Mouse (Mus musculus) lung, embryonic 14.5 days (tissue): ENCODE data around the gene Tatdn3. TPM values are rescaled to one million over a fixed set of nuclear protein-coding genes. Genes with fewer than 3 reads are reported as not detected.

ENCODE experiments used
- ATAC-seq: fragments of 200-750 bp; cut with Nextera tagmentation; 2 replicates; pipeline ENCODE4 v1.8.0; 2017; ENCODE audit warnings: mild to moderate bottlenecking, moderate TSS enrichment, moderate library complexity; ENCODE audit not compliant: insufficient read depth
- DNase-seq: peaks from one replicate; pipeline ENCODE4 v3.0.0-alpha.2; 2015
- H3K27ac ChIP-seq: fragments of 300-500 bp; sonication (generic); 2 replicates; pipeline ENCODE4 v1.5.1; 2014; ENCODE audit warnings: low read depth, mild to moderate bottlenecking, moderate library complexity
- H3K27me3 ChIP-seq: fragments of 300-500 bp; sonication (generic); 2 replicates; pipeline ENCODE4 v1.6.1; 2014; ENCODE audit warnings: low read length, control low read depth; ENCODE audit not compliant: insufficient read depth
- H3K36me3 ChIP-seq: fragments of 300-500 bp; sonication (generic); 2 replicates; pipeline ENCODE4 v1.6.1; 2014; ENCODE audit warnings: control low read depth; ENCODE audit not compliant: insufficient read depth
- H3K4me1 ChIP-seq: fragments of 300-500 bp; sonication (generic); 2 replicates; pipeline ENCODE4 v1.6.1; 2014; ENCODE audit warnings: antibody characterized with exemption, control low read depth; ENCODE audit not compliant: insufficient read depth
- H3K4me2 ChIP-seq: fragments of 300-500 bp; sonication (generic); 2 replicates; pipeline ENCODE4 v1.6.1; 2014; ENCODE audit warnings: mild to moderate bottlenecking
- H3K4me3 ChIP-seq: fragments of 300-500 bp; sonication (generic); 2 replicates; pipeline ENCODE4 v1.5.1; 2014; ENCODE audit warnings: low read depth, low read length
- H3K9ac ChIP-seq: fragments of 300-500 bp; sonication (generic); 2 replicates; pipeline ENCODE4 v1.6.1; 2014
- H3K9me3 ChIP-seq: fragments of 300-500 bp; sonication (generic); 2 replicates; pipeline ENCODE4 v1.6.1; 2016; ENCODE audit warnings: low read depth, low read length, control low read depth
- CTCF ChIP-seq: IDR thresholded peaks from 2 replicates; pipeline ENCODE4 v1.5.1; 2016; ENCODE audit warnings: antibody characterized with exemption, low read depth
- WGBS: fragments of 180-500 bp; shearing (Covaris S2); extraction: QIAGEN DNeasy Blood & Tissue Kit; methylation state at CpG from one replicate; pipeline ENCODE4 v1.1.7; 2014; 5-methylcytosine and 5-hydroxymethylcytosine counted together
- polyA plus RNA-seq: library from polyadenylated mRNA; unstranded; fragments of >200 nt; fragmentation: Nextera tagmentation; extraction: Ambion mirVana; gene quantifications from 2 replicates; pipeline ENCODE4 v1.2.1, GENCODE M21; 2014

The Tatdn3 gene
- polyA plus RNA-seq, 1 experiment from 2014 or later: 12.7 TPM

- WGBS: 46% methylated on average over 6 of the region's 6 CpGs
- no peak overlapping the region for H3K4me3 ChIP-seq
- H3K9me3 ChIP-seq: no peaks in the 10 kb centered on the region
- no peaks in the 10 kb centered on the region for H3K27me3 ChIP-seq
- peaks cover 16% of the 10 kb centered on the region; the same call in 1 of the 2 replicates for H3K36me3 ChIP-seq
- no peak for TF ChIP-seq CTCF
- no peak overlapping the region for H3K4me2 ChIP-seq
- no peak for ATAC-seq
- no peak overlapping the region for H3K9ac ChIP-seq
- H3K4me1 ChIP-seq: 0 out of 2 replicates have a peak, but pooled peaks cover 5% of the 10 kb centered on the region
- no peak for DNase-seq
- no peak overlapping the region for H3K27ac ChIP-seq
Measured at GRCm38 (mm10) chr1:191089355-191089754, 26.6 kb upstream of the Tatdn3 start.

- DNase-seq: no peak
- Histone ChIP-seq H3K9ac (no peak overlapping the region), H3K9me3 (no peaks in the 10 kb centered on the region), H3K4me3 (no peak overlapping the region), H3K4me1 (0 out of 2 replicates have a peak, but pooled peaks cover 5% of the 10 kb centered on the region), H3K27me3 (no peaks in the 10 kb centered on the region), H3K27ac (peak overlapping the region; percentile 42; the same call in 1 of the 2 replicates), H3K4me2 (no peak overlapping the region), H3K36me3 (peaks cover 28% of the 10 kb centered on the region)
- 71% methylated on average over 5 of the region's 5 CpGs for WGBS
- ATAC-seq: no peak
- no peak for TF ChIP-seq CTCF
Measured at GRCm38 (mm10) chr1:191087955-191088354, 25.2 kb upstream of the Tatdn3 start.

GRCm38 (mm10) chr1:191086960-191087359, 24.2 kb upstream of the Tatdn3 start:
- Histone ChIP-seq H3K4me3 (no peak overlapping the region), H3K9ac (no peak overlapping the region), H3K4me1 (no peaks in the 10 kb centered on the region), H3K9me3 (no peaks in the 10 kb centered on the region), H3K36me3 (peaks cover 38% of the 10 kb centered on the region), H3K27me3 (no peaks in the 10 kb centered on the region), H3K27ac (peak overlapping the region; percentile 54; the same call in 1 of the 2 replicates), H3K4me2 (no peak overlapping the region)
- WGBS: 67% methylated on average over 8 of the region's 8 CpGs
- DNase-seq: peak; percentile 52
- TF ChIP-seq CTCF: no peak
- no peak; the same call in 1 of the 2 replicates for ATAC-seq

GRCm38 (mm10) chr1:191086304-191086878, 23.7 kb upstream of the Tatdn3 start:
- Histone ChIP-seq H3K4me2 (no peak overlapping the region), H3K4me3 (no peak overlapping the region), H3K36me3 (peaks cover 44% of the 10 kb centered on the region), H3K27ac (peak overlapping the region; percentile 54; the same call in 1 of the 2 replicates), H3K9me3 (no peaks in the 10 kb centered on the region), H3K27me3 (no peaks in the 10 kb centered on the region), H3K9ac (no peak overlapping the region), H3K4me1 (no peaks in the 10 kb centered on the region)
- no peak for ATAC-seq
- DNase-seq: peak; percentile 35
- no peak for TF ChIP-seq CTCF
- WGBS: 80% methylated on average over 7 of the region's 7 CpGs

GRCm38 (mm10) chr1:191085597-191085996, 22.9 kb upstream of the Tatdn3 start:
- WGBS: 73% methylated on average over 12 of the region's 12 CpGs
- DNase-seq: no peak
- Histone ChIP-seq H3K27me3 (no peaks in the 10 kb centered on the region), H3K4me2 (no peak overlapping the region), H3K27ac (no peak overlapping the region), H3K9me3 (no peaks in the 10 kb centered on the region), H3K4me3 (no peak overlapping the region), H3K9ac (no peak overlapping the region), H3K4me1 (no peaks in the 10 kb centered on the region), H3K36me3 (peaks cover 50% of the 10 kb centered on the region)
- peak; percentile 29; the same call in 1 of the 2 replicates for ATAC-seq
- TF ChIP-seq CTCF: no peak

- no peak overlapping the region for H3K9ac ChIP-seq
- H3K4me3 ChIP-seq: no peak overlapping the region
- no peaks in the 10 kb centered on the region for H3K27me3 ChIP-seq
- H3K4me2 ChIP-seq: no peak overlapping the region
- TF ChIP-seq CTCF: peak; percentile 71
- peaks cover 56% of the 10 kb centered on the region for H3K36me3 ChIP-seq
- ATAC-seq: no peak
- peak; percentile 79 for DNase-seq
- H3K4me1 ChIP-seq: no peaks in the 10 kb centered on the region
- WGBS: 63% methylated on average over 5 of the region's 5 CpGs
- no peak overlapping the region for H3K27ac ChIP-seq
- H3K9me3 ChIP-seq: no peaks in the 10 kb centered on the region
Measured at GRCm38 (mm10) chr1:191084951-191085559, 22.3 kb upstream of the Tatdn3 start.

- Histone ChIP-seq H3K36me3 (peaks cover 72% of the 10 kb centered on the region), H3K27me3 (no peaks in the 10 kb centered on the region), H3K9ac (no peak overlapping the region), H3K4me3 (no peak overlapping the region), H3K4me1 (no peaks in the 10 kb centered on the region), H3K27ac (no peak overlapping the region), H3K9me3 (no peaks in the 10 kb centered on the region), H3K4me2 (no peak overlapping the region)
- 83% methylated on average over 8 of the region's 8 CpGs for WGBS
- no peak for DNase-seq
- ATAC-seq: no peak
- TF ChIP-seq CTCF: no peak
Measured at GRCm38 (mm10) chr1:191083230-191083629, 20.5 kb upstream of the Tatdn3 start.
